Comparison of ENCODE assay signal across 14 mouse cellular contexts in genomic region chr4:136786453-136787276, GRCm38 (mm10). TPM values are rescaled to one million over a fixed set of nuclear protein-coding genes. Genes with fewer than 3 reads are reported as not detected.
DNase-seq lines count a peak whose midpoint lies in the region; ATAC-seq lines count a peak whose summit lies in the region.
"Had no signal": no experiment of that assay in that cellular context is flagged by ENCODE, and none has a peak within 500 bp of the region (broad histone marks: within the 10 kb centered on the region; RNA-seq: fewer than 3 reads in every experiment).

No protein-coding gene starts in this region.

- peak; percentile 56 to 76 for DNase-seq in left cerebral cortex, adult 18-20 months (ENCODE audit: low spot score in 2 of 2)
- no peak for DNase-seq in left cerebral cortex, adult 11 months (ENCODE audit: low spot score)
- peak; percentile 48 for DNase-seq in midbrain, embryonic 14.5 days
- DNase-seq in right cerebral cortex, postnatal 36 days (ENCODE audit: low spot score in 2 of 2), result peak; percentile 59 to 73
- no peak for DNase-seq in thymus, postnatal 0 days (ENCODE audit: low spot score)
- no peak for DNase-seq in T-cell, adult 2 months (ENCODE audit: low spot score)
- DNase-seq in urinary bladder, postnatal 4 days (ENCODE audit: low spot score in 2 of 2), result no peak
- DNase-seq: adrenal gland, postnatal 36 days; heart, adult 11 months; kidney, postnatal 36 days; lung, postnatal 4 days had no signal

- no peaks in the 10 kb centered on the region for H3K27me3 ChIP-seq in hindbrain, embryonic 16.5 days (replicated peaks; ENCODE audit: control insufficient read depth, insufficient read depth, low read length)
- no peaks in the 10 kb centered on the region for H3K27me3 ChIP-seq in midbrain, embryonic 14.5 days (ENCODE audit: control insufficient read depth, insufficient read depth, low read length)
- H3K27me3 ChIP-seq: hindbrain, embryonic 15.5 days; limb, embryonic 13.5 days had no signal

- H3K9me3 ChIP-seq in hindbrain, embryonic 16.5 days (ENCODE audit: control insufficient read depth, low read length), result no peaks in the 10 kb centered on the region
- H3K9me3 ChIP-seq in midbrain, embryonic 14.5 days (ENCODE audit: control insufficient read depth, low read length), result no peaks in the 10 kb centered on the region
- H3K9me3 ChIP-seq: hindbrain, embryonic 15.5 days; limb, embryonic 13.5 days had no signal

- H3K4me3 ChIP-seq in hindbrain, embryonic 16.5 days (ENCODE audit: low read length), result no peak overlapping the region
- no peak overlapping the region for H3K4me3 ChIP-seq in midbrain, embryonic 14.5 days (replicated peaks; ENCODE audit: low read depth, low read length)
- H3K4me3 ChIP-seq: hindbrain, embryonic 15.5 days; limb, embryonic 13.5 days had no signal

- H3K27ac ChIP-seq in hindbrain, embryonic 16.5 days (ENCODE audit: low read depth, low read length), result no peak overlapping the region
- peak overlapping the region; percentile 61; the same call in 1 of the 2 replicates for H3K27ac ChIP-seq in midbrain, embryonic 14.5 days (replicated peaks; ENCODE audit: low read depth, low read length)
- H3K27ac ChIP-seq: limb, embryonic 13.5 days had no signal

- H3K9ac ChIP-seq in hindbrain, embryonic 16.5 days (ENCODE audit: low read depth, low read length), result no peak overlapping the region
- no peak overlapping the region for H3K9ac ChIP-seq in midbrain, embryonic 14.5 days (replicated peaks; ENCODE audit: low read length)
- H3K9ac ChIP-seq: hindbrain, embryonic 15.5 days; limb, embryonic 13.5 days had no signal

- 26% methylated on average over 26 of the region's 26 CpGs for WGBS in hindbrain, embryonic 16.5 days
- 28% methylated on average over 26 of the region's 26 CpGs for WGBS in midbrain, embryonic 14.5 days

- no peaks in the 10 kb centered on the region for H3K36me3 ChIP-seq in hindbrain, embryonic 16.5 days (ENCODE audit: control insufficient read depth, insufficient read depth, low read length)
- no peaks in the 10 kb centered on the region for H3K36me3 ChIP-seq in midbrain, embryonic 14.5 days (ENCODE audit: control insufficient read depth, insufficient read depth, low read length)
- H3K36me3 ChIP-seq: hindbrain, embryonic 15.5 days had no signal

- H3K4me1 ChIP-seq in hindbrain, embryonic 16.5 days (ENCODE audit: control insufficient read depth, insufficient read depth, low read depth, low read length), result peaks cover 34% of the 10 kb centered on the region
- peaks cover 26% of the 10 kb centered on the region for H3K4me1 ChIP-seq in midbrain, embryonic 14.5 days (ENCODE audit: control insufficient read depth, insufficient read depth, low read length)

- H3K4me2 ChIP-seq in hindbrain, embryonic 16.5 days (ENCODE audit: low read length), result no peak overlapping the region
- H3K4me2 ChIP-seq in midbrain, embryonic 14.5 days (ENCODE audit: low read length), result no peak overlapping the region
- H3K4me2 ChIP-seq: hindbrain, embryonic 15.5 days; limb, embryonic 13.5 days had no signal

- peak; percentile 27; the same call in 1 of the 2 replicates for ATAC-seq in hindbrain, embryonic 16.5 days
- peak; percentile 26; the same call in 1 of the 2 replicates for ATAC-seq in midbrain, embryonic 14.5 days (ENCODE audit: low FRiP score, low TSS enrichment)

RNA-seq across cellular contexts. Expression of gene Ephb2, which starts 49.1 kb away (rescaled TPM):
- total RNA-seq in left cerebral cortex, adult 18-20 months (2021), result 10 to 100 TPM; 14.9 to 16.1 TPM
- 7.8 and 10.1 TPM in 2 replicates for polyA plus RNA-seq in hindbrain, embryonic 16.5 days (2015; fragmentation: Nextera tagmentation; extraction: Ambion mirVana)
- 27.6 and 32.8 TPM in 2 replicates for polyA plus RNA-seq in midbrain, embryonic 14.5 days (2014; fragmentation: Nextera tagmentation; extraction: Ambion mirVana)
- 2.6 and 3.3 TPM in 2 replicates for polyA plus RNA-seq in thymus, postnatal 0 days (2015; fragmentation: Nextera tagmentation; extraction: Ambion mirVana)

Comparison
In these comparisons a context has a peak if more than half of its experiments do, and no peak if none do; other contexts are left out.
1. DNase-seq: peak in left cerebral cortex, adult 18-20 months (2 of 2), midbrain, embryonic 14.5 days (single experiment) and right cerebral cortex, postnatal 36 days (2 of 2); none in left cerebral cortex, adult 11 months (single experiment), thymus, postnatal 0 days (single experiment), T-cell, adult 2 months (single experiment) and urinary bladder, postnatal 4 days (0 of 2).